Mouse (Mus musculus): ENCODE measurements around the gene Mctp2. TPM values are rescaled to one million over a fixed set of nuclear protein-coding genes. Genes with fewer than 3 reads are reported as not detected.

The Mctp2 gene
- total RNA-seq (2014; fragmentation: Nextera tagmentation) (not detected in 2 replicates), total RNA-seq (2017) (0.06 and 0.11 TPM in 2 replicates), polyA plus RNA-seq (2012) (not detected in 2 replicates)

DNA sequence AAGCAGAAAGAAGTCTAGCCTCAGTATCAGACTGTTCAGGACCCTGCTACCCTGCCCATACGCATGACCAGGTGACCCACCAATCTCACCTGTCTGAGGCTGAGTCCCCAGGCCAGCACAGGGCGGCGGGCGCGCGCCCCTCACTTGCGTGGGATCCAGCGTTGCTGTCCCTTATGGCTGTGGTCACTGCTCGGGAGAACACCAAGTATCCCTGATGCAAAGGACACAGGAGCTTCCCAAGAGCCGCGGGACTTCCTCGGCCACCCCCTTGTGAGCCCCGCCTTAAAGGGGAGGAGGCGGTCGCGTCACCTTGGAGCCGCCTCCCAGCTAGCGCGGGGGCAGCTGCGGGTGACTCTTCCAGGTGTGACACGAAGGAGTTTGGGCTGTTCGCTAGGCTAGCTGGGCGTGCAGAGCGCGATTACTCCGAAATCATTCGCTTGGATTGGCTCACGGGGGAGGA, at the start of gene Mctp2:
TSS of gene Mctp2 (minus strand) at position 227 of the 460 bp plus-strand sequence.
- TF ChIP-seq TAL1 (conservative IDR thresholded peaks at IDR 0.05; ENCODE audit: low read depth, low read length) (no peak), CTCF (IDR thresholded peaks at IDR 0.05; ENCODE audit: low read depth, low read length) (no peak), POLR2AphosphoS5 (IDR thresholded peaks at IDR 0.05; ENCODE audit: insufficient replicate concordance, low read depth, low read length) (no peak), GATA2 (IDR thresholded peaks at IDR 0.05; ENCODE audit: borderline replicate concordance, low read depth, low read length) (no peak), GATA1 (IDR thresholded peaks at IDR 0.05; ENCODE audit: borderline replicate concordance, low read length) (no peak)
- DNase-seq (ENCODE audit: low spot score), result no peak
- Histone ChIP-seq H3K27me3 (ENCODE audit: insufficient read depth, low read length) (no peaks in the 10 kb centered on the region), H3K4me3 (ENCODE audit: low read depth, low read length) (no peak within 1 kb of the TSS), H3K9me3 (replicated peaks) (peaks cover 16% of the 10 kb centered on the region), H3K36me3 (replicated peaks) (no peaks in the 10 kb centered on the region), H3K4me1 (ENCODE audit: insufficient read depth, low read depth, low read length) (no peaks in the 10 kb centered on the region)
- ATAC-seq (ENCODE audit: extremely low read depth, insufficient number of reproducible peaks, low FRiP score, poor library complexity, severe bottlenecking), result no peak

DNA sequence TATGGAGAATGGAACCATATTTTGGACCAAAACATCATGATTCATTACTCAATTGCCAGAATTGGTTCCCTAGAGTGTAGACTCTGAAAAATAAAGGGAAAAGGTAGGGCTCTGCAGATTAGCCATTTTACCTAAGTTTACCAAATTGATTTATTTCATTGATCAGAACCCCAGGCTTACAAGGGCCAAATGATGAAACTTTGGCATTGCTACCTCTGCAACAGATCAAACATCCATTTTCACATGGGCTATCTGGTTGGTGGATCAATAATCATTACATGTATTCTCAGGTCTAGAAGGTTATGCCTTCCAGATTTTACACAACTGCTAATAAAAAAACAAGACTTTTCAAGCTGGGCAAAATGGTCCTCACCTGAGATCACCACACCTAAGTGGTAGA, 39.5 kb upstream of the Mctp2 start:
- no peak for DNase-seq (ENCODE audit: low spot score)
- Histone ChIP-seq H3K27me3 (ENCODE audit: insufficient read depth, low read length) (no peaks in the 10 kb centered on the region), H3K4me3 (ENCODE audit: low read depth, low read length) (no peak overlapping the region), H3K36me3 (replicated peaks) (no peaks in the 10 kb centered on the region), H3K9me3 (replicated peaks) (no peaks in the 10 kb centered on the region; the same call in 1 of the 2 replicates), H3K4me1 (ENCODE audit: insufficient read depth, low read depth, low read length) (no peaks in the 10 kb centered on the region)
- TF ChIP-seq GATA2 (IDR thresholded peaks at IDR 0.05; ENCODE audit: borderline replicate concordance, low read depth, low read length), result no peak
- no peak for ATAC-seq (ENCODE audit: extremely low read depth, insufficient number of reproducible peaks, low FRiP score, poor library complexity, severe bottlenecking)

DNA sequence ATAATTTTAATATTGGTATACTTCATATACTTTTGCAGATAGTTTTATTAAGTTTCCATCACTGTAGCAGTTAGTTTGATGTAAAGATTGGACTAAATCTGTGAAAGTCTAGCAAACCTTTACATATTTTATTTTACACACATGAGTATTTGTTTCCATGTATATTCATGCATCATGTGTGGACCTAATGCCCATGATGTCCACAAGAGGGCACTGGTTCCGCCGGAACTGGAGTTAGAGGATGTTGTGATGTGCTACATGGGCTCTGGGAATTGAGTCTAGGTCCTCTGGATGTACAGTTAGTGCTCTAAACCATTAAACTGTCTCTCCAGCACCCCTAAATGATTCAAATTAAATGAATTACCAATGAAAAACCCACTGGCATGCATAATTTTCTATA, 37.3 kb upstream of the Mctp2 start:
- TF ChIP-seq POLR2AphosphoS5 (IDR thresholded peaks at IDR 0.05; ENCODE audit: insufficient replicate concordance, low read depth, low read length) (no peak), CTCF (IDR thresholded peaks at IDR 0.05; ENCODE audit: low read depth, low read length) (no peak), TAL1 (conservative IDR thresholded peaks at IDR 0.05; ENCODE audit: low read depth, low read length) (no peak)
- no peak for DNase-seq (ENCODE audit: low spot score)
- no peak for ATAC-seq (ENCODE audit: extremely low read depth, insufficient number of reproducible peaks, low FRiP score, poor library complexity, severe bottlenecking)
- Histone ChIP-seq H3K4me1 (ENCODE audit: insufficient read depth, low read depth, low read length) (no peaks in the 10 kb centered on the region), H3K4me3 (ENCODE audit: low read depth, low read length) (no peak overlapping the region), H3K9me3 (replicated peaks) (peaks cover 2% of the 10 kb centered on the region; the same call in 1 of the 2 replicates), H3K27me3 (ENCODE audit: insufficient read depth, low read length) (no peaks in the 10 kb centered on the region), H3K36me3 (replicated peaks) (no peaks in the 10 kb centered on the region)

DNA sequence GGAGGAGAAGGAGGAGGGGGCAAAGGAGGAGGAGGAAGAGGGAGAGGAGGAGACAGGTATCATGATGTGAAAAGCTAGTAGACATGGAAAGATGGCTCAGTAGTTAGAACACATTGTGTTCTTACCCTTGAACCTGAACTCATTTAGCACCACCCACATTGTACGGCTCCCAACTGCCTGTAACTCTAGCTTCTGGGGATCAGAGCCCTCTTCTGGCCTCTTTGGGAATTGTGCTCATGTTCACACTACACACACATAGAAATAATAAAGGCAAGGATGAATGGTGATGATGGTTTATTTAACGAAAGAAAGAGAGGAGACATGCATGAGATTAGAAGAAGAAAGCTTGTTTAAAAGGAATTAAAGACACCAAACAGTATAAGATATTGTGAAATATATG, 36.4 kb upstream of the Mctp2 start:
- Histone ChIP-seq H3K4me3 (ENCODE audit: low read depth, low read length) (no peak overlapping the region), H3K9me3 (replicated peaks) (peaks cover 2% of the 10 kb centered on the region; the same call in 1 of the 2 replicates), H3K27me3 (ENCODE audit: insufficient read depth, low read length) (no peaks in the 10 kb centered on the region), H3K36me3 (replicated peaks) (no peaks in the 10 kb centered on the region), H3K4me1 (ENCODE audit: insufficient read depth, low read depth, low read length) (no peaks in the 10 kb centered on the region)
- DNase-seq (ENCODE audit: low spot score) (no peak), ATAC-seq (ENCODE audit: extremely low read depth, insufficient number of reproducible peaks, low FRiP score, poor library complexity, severe bottlenecking) (no peak)
- no peak for TF ChIP-seq CTCF (IDR thresholded peaks at IDR 0.05; ENCODE audit: low read depth, low read length)
- TF ChIP-seq TAL1 (conservative IDR thresholded peaks at IDR 0.05; ENCODE audit: low read depth, low read length), result no peak
- TF ChIP-seq GATA2 (IDR thresholded peaks at IDR 0.05; ENCODE audit: borderline replicate concordance, low read depth, low read length), result no peak
- TF ChIP-seq GATA1 (IDR thresholded peaks at IDR 0.05; ENCODE audit: borderline replicate concordance, low read length), result no peak
- TF ChIP-seq POLR2AphosphoS5 (IDR thresholded peaks at IDR 0.05; ENCODE audit: insufficient replicate concordance, low read depth, low read length), result no peak

DNA sequence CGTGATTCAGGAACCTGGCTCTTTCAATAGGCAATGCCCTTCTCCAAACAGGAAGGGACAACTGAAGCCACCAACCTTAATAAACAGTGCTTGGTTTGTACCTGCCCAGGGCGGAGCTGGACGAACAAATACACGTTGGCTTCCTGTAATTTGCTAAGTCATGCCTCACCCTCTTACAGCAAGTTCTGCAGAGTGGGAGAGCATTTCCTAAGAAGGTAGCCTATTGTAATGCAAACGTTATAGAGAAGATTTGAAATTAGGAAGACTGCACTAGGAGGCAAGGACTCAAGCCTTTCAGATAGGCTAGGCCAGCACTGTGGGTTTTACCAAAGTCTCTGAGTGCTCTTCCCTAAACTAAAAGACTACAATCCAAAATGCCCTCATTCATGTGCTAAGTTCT, 19.6 kb upstream of the Mctp2 start:
- no peak for TF ChIP-seq GATA2 (IDR thresholded peaks at IDR 0.05; ENCODE audit: borderline replicate concordance, low read depth, low read length)
- TF ChIP-seq POLR2AphosphoS5 (IDR thresholded peaks at IDR 0.05; ENCODE audit: insufficient replicate concordance, low read depth, low read length), result no peak
- no peak for TF ChIP-seq GATA1 (IDR thresholded peaks at IDR 0.05; ENCODE audit: borderline replicate concordance, low read length)
- no peak for TF ChIP-seq TAL1 (conservative IDR thresholded peaks at IDR 0.05; ENCODE audit: low read depth, low read length)
- TF ChIP-seq CTCF (IDR thresholded peaks at IDR 0.05; ENCODE audit: low read depth, low read length), result no peak
- Histone ChIP-seq H3K4me3 (ENCODE audit: low read depth, low read length) (no peak overlapping the region), H3K36me3 (replicated peaks) (no peaks in the 10 kb centered on the region), H3K4me1 (ENCODE audit: insufficient read depth, low read depth, low read length) (no peaks in the 10 kb centered on the region), H3K27me3 (ENCODE audit: insufficient read depth, low read length) (no peaks in the 10 kb centered on the region), H3K9me3 (replicated peaks) (peaks cover 13% of the 10 kb centered on the region; the same call in 1 of the 2 replicates)
- no peak for DNase-seq (ENCODE audit: low spot score)
- ATAC-seq (ENCODE audit: extremely low read depth, insufficient number of reproducible peaks, low FRiP score, poor library complexity, severe bottlenecking), result no peak

DNA sequence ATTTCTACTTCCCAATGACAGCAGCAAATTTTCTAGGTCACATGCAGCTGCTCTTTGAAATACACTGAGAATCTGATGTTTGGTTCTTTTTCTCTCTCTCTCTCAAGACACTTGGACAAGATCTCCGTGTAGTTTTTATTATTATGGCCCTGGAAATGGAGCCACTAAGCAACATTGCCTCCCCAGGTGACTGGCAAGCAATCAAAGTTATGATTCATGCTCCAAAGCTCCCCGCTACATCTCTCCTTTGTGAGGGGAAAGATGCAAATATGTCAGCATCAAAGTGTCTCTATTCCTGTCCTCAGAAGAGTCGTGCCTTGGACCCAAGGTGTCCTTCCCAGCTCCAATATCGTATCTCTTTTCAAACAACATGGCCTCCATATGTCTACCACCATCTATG, 14.5 kb upstream of the Mctp2 start:
- no peak for DNase-seq (ENCODE audit: low spot score)
- Histone ChIP-seq H3K9me3 (replicated peaks) (peaks cover 19% of the 10 kb centered on the region), H3K36me3 (replicated peaks) (no peaks in the 10 kb centered on the region), H3K4me3 (ENCODE audit: low read depth, low read length) (no peak overlapping the region), H3K27me3 (ENCODE audit: insufficient read depth, low read length) (no peaks in the 10 kb centered on the region), H3K4me1 (ENCODE audit: insufficient read depth, low read depth, low read length) (no peaks in the 10 kb centered on the region)
- TF ChIP-seq CTCF (IDR thresholded peaks at IDR 0.05; ENCODE audit: low read depth, low read length), result no peak
- no peak for TF ChIP-seq POLR2AphosphoS5 (IDR thresholded peaks at IDR 0.05; ENCODE audit: insufficient replicate concordance, low read depth, low read length)
- no peak for TF ChIP-seq TAL1 (conservative IDR thresholded peaks at IDR 0.05; ENCODE audit: low read depth, low read length)
- TF ChIP-seq GATA1 (IDR thresholded peaks at IDR 0.05; ENCODE audit: borderline replicate concordance, low read length), result no peak
- no peak for TF ChIP-seq GATA2 (IDR thresholded peaks at IDR 0.05; ENCODE audit: borderline replicate concordance, low read depth, low read length)
- ATAC-seq (ENCODE audit: extremely low read depth, insufficient number of reproducible peaks, low FRiP score, poor library complexity, severe bottlenecking), result no peak

DNA sequence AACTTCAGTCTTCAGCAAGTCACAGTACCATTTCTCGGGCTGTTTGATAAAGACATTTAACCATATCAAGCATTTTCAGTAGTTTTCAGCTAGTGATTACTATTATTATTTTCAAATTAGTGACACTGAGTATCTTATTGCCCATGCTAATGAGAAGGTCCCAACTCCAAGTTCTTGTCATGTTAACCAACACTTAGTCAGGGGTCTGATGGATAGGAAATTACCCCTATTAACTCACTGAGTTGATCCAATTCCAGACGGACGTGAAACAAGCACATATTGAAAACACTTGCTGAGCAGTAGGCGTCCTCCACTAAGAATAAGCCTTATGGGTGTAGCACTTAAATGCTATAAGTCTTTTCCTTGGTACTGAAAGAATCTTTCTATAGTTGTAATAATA, 14.0 kb upstream of the Mctp2 start:
- H3K9me3 ChIP-seq (replicated peaks), result peaks cover 17% of the 10 kb centered on the region
- TF ChIP-seq TAL1 (conservative IDR thresholded peaks at IDR 0.05; ENCODE audit: low read depth, low read length) (no peak), CTCF (IDR thresholded peaks at IDR 0.05; ENCODE audit: low read depth, low read length) (no peak), GATA1 (IDR thresholded peaks at IDR 0.05; ENCODE audit: borderline replicate concordance, low read length) (no peak), POLR2AphosphoS5 (IDR thresholded peaks at IDR 0.05; ENCODE audit: insufficient replicate concordance, low read depth, low read length) (no peak), GATA2 (IDR thresholded peaks at IDR 0.05; ENCODE audit: borderline replicate concordance, low read depth, low read length) (no peak)
- H3K4me3 ChIP-seq (ENCODE audit: low read depth, low read length), result no peak overlapping the region
- H3K36me3 ChIP-seq (replicated peaks), result no peaks in the 10 kb centered on the region
- DNase-seq (ENCODE audit: low spot score), result no peak
- no peak for ATAC-seq (ENCODE audit: extremely low read depth, insufficient number of reproducible peaks, low FRiP score, poor library complexity, severe bottlenecking)
- H3K4me1 ChIP-seq (ENCODE audit: insufficient read depth, low read depth, low read length), result no peaks in the 10 kb centered on the region
- H3K27me3 ChIP-seq (ENCODE audit: insufficient read depth, low read length), result no peaks in the 10 kb centered on the region

Data from G1E (cell line).